Mouse (Mus musculus): ENCODE results near the gene Hsp90ab1.
A peak's percentile ranks its signal among the peaks of the same experiment; 100 is the strongest.

The Hsp90ab1 gene

DNA sequence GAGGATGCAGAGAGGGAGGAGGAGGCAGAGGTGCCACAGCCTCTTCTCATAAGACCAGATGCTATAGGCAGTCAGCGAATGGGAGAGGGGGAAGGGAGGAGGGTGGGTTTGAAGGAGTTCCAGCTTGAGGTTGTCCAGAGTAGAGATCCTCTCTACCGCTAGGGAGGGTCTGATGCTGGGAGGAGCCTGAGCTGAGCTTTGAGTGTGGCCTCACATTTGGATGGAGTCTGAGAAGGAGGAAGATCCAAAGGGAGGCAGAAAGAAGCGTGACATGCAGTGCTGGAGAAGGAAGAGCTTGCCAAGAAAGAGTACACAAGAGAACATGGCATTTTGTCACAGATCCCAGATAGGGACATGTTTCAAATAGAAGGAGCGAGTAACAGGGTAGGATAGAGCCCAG lies 34.7 kb downstream of the Hsp90ab1 start:
- no peak for DNase-seq

DNA sequence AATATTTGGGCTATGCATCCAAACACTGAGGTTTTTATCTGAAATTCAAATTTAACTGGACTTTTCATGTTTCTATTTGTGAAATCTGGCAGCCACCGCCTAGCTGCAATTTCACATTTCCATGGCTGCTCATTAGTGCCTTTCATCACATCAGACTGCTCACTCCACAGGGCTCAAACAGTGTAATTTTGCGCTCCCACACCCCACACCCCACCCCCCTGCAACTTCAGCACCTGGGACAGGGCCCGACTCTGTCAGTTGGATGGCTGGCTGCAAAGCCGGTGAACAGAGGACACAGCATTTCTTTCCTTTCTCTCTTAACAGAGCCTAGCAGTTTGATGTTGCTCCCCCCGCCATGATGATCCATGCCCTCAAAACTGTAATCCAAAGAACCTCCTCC lies 36.8 kb downstream of the Hsp90ab1 start:
- DNase-seq: no peak

DNA sequence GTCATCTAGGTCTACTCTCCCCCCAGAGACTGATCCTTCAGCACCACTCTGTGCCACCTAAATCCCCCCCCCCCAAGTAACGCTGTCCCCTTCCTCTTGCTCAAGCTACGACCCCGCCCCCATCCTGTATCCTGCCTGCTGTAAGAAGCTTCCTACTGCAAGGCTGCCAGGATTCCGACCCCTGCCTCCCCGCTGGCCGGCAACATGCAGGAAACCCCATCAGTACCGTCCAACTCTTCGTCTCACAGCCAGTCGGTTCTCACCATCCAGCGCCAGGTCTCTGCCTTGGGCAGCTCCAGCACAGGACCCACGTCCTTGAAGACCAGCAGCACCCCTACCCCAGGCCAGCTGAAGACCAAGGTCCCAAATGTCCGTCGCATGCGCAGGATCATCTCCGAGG lies 40.2 kb downstream of the Hsp90ab1 start:
- DNase-seq: no peak

DNA sequence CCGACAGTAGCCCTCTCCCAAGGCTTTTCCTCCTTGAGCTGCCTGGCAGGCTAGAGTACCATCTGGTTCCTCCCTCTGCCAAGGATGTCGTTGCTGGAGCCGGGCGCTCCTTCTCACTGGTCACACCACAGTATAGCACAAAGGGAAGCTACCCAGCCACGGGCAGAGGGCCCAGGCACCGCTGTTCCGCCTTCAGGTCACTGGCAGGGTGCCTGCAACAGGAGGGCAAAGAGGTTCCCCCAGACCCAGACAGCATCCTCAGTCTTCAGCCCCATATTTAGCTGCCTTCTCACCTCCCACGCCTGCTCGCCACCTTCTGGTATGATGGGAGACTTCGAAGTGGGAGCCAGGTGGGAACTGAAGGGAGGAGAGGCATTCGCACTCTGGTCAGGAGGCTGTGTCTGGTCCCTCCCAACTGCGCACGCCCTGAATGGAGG lies 42.7 kb downstream of the Hsp90ab1 start:
- DNase-seq: peak; percentile 89

- DNase-seq: no peak
Observed at GRCm38 (mm10) chr17:45526571-45526970, 46.5 kb downstream of the Hsp90ab1 start.

DNA sequence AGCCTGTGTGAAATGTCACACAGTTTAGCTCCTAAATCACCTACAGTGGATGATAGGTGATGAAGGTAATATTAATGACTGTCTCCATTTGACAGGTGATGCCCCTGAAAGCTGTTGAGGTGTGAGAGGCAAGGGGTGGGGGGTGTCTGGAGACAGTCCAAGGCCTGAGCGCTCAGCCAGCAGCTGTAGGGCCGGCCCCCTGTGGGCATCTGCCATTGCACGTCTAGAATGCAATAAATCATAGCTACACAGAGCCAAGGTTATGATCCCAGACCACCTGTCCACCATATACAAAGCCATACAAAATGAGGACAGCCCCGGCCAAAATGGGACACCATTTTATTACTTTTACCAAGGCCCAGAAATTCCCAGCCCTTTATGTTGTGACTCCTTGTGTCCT lies 48.1 kb downstream of the Hsp90ab1 start:
- no peak for DNase-seq

GRCm38 (mm10) chr17:45523263-45523662 lies 49.8 kb downstream of the Hsp90ab1 start, which contains the start of gene Tcte1:
TSS of gene Tcte1 (plus strand) at chr17:45523434.
- DNase-seq: no peak

- DNase-seq: no peak
Observed at GRCm38 (mm10) chr17:45520136-45520535, 52.9 kb downstream of the Hsp90ab1 start.

- peak; percentile 87 for DNase-seq
Observed at GRCm38 (mm10) chr17:45518766-45519475, 54.1 kb downstream of the Hsp90ab1 start.

All from cerebellum, adult 11 months (tissue).